Mouse (Mus musculus): ENCODE results near the gene Eefsec. TPM values are rescaled to one million over a fixed set of nuclear protein-coding genes. Genes with fewer than 3 reads are reported as not detected.

Eefsec gene
- polyA plus RNA-seq, 1 experiment from 2014 or later = 48.2 TPM

DNA sequence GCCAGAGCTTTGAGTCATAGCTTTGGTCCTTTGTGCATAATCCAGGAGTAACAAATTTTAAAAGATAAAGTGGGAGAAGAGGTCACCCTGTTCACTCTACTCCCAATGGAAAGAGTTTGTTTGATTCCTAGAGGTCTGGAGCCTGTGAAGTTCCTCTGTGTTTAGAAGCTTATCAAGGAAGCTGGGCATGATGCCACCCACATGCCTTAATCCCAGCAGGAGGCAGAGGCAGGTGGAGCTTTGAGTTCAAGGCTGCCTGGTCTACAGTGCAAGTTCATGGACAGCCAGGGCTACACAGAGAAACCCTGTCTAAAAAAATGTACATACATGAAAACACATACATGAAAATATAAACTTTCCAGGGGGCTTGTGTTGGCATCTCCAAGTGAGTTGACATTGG is 37.6 kb upstream of the Eefsec start:
- Histone ChIP-seq H3K27me3 (ENCODE audit: insufficient read depth, low read length) (no peaks in the 10 kb centered on the region), H3K4me1 (ENCODE audit: insufficient read depth) (no peaks in the 10 kb centered on the region), H3K9me3 (ENCODE audit: low read depth, low read length) (no peaks in the 10 kb centered on the region), H3K27ac (ENCODE audit: low read depth) (no peak overlapping the region), H3K36me3 (ENCODE audit: insufficient read depth) (peaks cover 94% of the 10 kb centered on the region), H3K4me2 (no peak overlapping the region), H3K9ac (no peak overlapping the region), H3K4me3 (ENCODE audit: low read depth, low read length) (no peak overlapping the region)
- DNase-seq (no peak), ATAC-seq (ENCODE audit: insufficient read depth) (no peak)
- TF ChIP-seq CTCF (IDR thresholded peaks at IDR 0.05; ENCODE audit: low read depth) = no peak

GRCm38 (mm10) chr6:88483111-88483510 is 36.8 kb upstream of the Eefsec start:
- DNase-seq (peak; percentile 31), ATAC-seq (ENCODE audit: insufficient read depth) (no peak)
- no peak for TF ChIP-seq CTCF (IDR thresholded peaks at IDR 0.05; ENCODE audit: low read depth)
- H3K4me3 ChIP-seq (ENCODE audit: low read depth, low read length) = no peak overlapping the region
- no peaks in the 10 kb centered on the region for H3K4me1 ChIP-seq (ENCODE audit: insufficient read depth)
- 73% methylated on average over 7 of the region's 7 CpGs for WGBS
- H3K9me3 ChIP-seq (ENCODE audit: low read depth, low read length) = no peaks in the 10 kb centered on the region
- H3K27ac ChIP-seq (ENCODE audit: low read depth) = no peak overlapping the region
- H3K4me2 ChIP-seq = no peak overlapping the region
- H3K9ac ChIP-seq = no peak overlapping the region
- H3K27me3 ChIP-seq (ENCODE audit: insufficient read depth, low read length) = no peaks in the 10 kb centered on the region
- H3K36me3 ChIP-seq (ENCODE audit: insufficient read depth) = peaks cover 96% of the 10 kb centered on the region

DNA sequence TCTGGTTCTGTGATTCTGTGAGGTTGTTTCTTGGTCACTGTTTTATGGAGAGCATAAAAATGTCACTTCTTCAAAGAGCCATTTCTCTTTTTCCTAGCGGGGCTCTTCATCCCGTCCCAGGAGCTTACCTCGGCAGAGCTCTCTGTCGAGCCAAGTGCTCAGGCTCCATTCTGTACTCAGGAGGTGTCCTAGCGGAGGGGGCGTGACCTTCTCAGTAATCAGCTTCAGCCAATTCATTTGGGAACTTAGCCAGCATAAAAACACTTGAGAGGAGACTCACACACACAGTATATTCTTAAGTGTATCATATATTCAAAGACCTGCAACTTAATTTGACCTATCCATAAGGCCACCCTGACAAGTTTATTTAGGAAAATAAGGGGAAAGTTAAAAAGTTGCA is 34.1 kb upstream of the Eefsec start:
- no peak overlapping the region for H3K4me2 ChIP-seq
- H3K9ac ChIP-seq = no peak overlapping the region
- DNase-seq = no peak
- no peak overlapping the region for H3K27ac ChIP-seq (ENCODE audit: low read depth)
- no peaks in the 10 kb centered on the region for H3K27me3 ChIP-seq (ENCODE audit: insufficient read depth, low read length)
- no peak for TF ChIP-seq CTCF (IDR thresholded peaks at IDR 0.05; ENCODE audit: low read depth)
- no peak for ATAC-seq (ENCODE audit: insufficient read depth)
- no peaks in the 10 kb centered on the region for H3K9me3 ChIP-seq (ENCODE audit: low read depth, low read length)
- H3K36me3 ChIP-seq (ENCODE audit: insufficient read depth) = peaks cover 95% of the 10 kb centered on the region
- no peak overlapping the region for H3K4me3 ChIP-seq (ENCODE audit: low read depth, low read length)
- no peaks in the 10 kb centered on the region for H3K4me1 ChIP-seq (ENCODE audit: insufficient read depth)
- WGBS = 60% methylated on average over 6 of the region's 6 CpGs

DNA sequence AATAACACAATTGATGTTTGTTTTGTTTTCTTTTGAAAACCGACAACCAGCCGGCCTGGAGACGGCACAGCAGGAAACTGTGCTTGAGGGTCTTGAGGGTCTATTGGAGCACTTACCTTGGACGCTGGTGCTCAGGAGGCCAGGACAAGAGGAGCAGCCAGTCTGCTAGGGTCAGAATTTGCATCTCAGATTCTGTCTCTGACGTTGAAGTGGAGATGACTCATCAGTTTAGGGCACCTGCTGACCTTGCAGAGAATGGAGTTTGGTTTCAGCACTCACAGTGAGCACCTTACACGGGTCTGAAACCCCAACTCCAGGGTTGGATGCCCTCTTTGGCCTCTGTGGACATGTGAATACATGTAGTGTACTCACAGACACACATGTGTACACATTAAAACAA is 23.5 kb upstream of the Eefsec start:
- DNase-seq (no peak), ATAC-seq (ENCODE audit: insufficient read depth) (no peak)
- no peak overlapping the region for H3K4me2 ChIP-seq
- no peak for TF ChIP-seq CTCF (IDR thresholded peaks at IDR 0.05; ENCODE audit: low read depth)
- H3K36me3 ChIP-seq (ENCODE audit: insufficient read depth) = peaks cover 61% of the 10 kb centered on the region
- H3K27ac ChIP-seq (ENCODE audit: low read depth) = no peak overlapping the region
- no peaks in the 10 kb centered on the region for H3K4me1 ChIP-seq (ENCODE audit: insufficient read depth)
- H3K9me3 ChIP-seq (ENCODE audit: low read depth, low read length) = no peaks in the 10 kb centered on the region
- no peak overlapping the region for H3K9ac ChIP-seq
- no peaks in the 10 kb centered on the region for H3K27me3 ChIP-seq (ENCODE audit: insufficient read depth, low read length)
- WGBS = 61% methylated on average over 6 of the region's 6 CpGs
- no peak overlapping the region for H3K4me3 ChIP-seq (ENCODE audit: low read depth, low read length)

GRCm38 (mm10) chr6:88465181-88465920 is 19.0 kb upstream of the Eefsec start, which contains the start of gene Ruvbl1:
Gene Ruvbl1, plus strand, starts transcription at chr6:88465409.
- no peaks in the 10 kb centered on the region for H3K9me3 ChIP-seq (ENCODE audit: low read depth, low read length)
- H3K4me2 ChIP-seq = peak within 1 kb of the TSS; percentile 75
- peak within 1 kb of the TSS; percentile 72 for H3K9ac ChIP-seq
- under 1% methylated on average over 37 of the region's 42 CpGs for WGBS
- peak; percentile 99 for ATAC-seq (ENCODE audit: insufficient read depth)
- TF ChIP-seq CTCF (IDR thresholded peaks at IDR 0.05; ENCODE audit: low read depth) = no peak
- peak; percentile 99 for DNase-seq
- no peaks in the 10 kb centered on the region for H3K4me1 ChIP-seq (ENCODE audit: insufficient read depth)
- no peaks in the 10 kb centered on the region for H3K27me3 ChIP-seq (ENCODE audit: insufficient read depth, low read length)
- no peak within 1 kb of the TSS for H3K27ac ChIP-seq (ENCODE audit: low read depth)
- H3K36me3 ChIP-seq (ENCODE audit: insufficient read depth) = peaks cover 20% of the 10 kb centered on the region
- H3K4me3 ChIP-seq (ENCODE audit: low read depth, low read length) = peak within 1 kb of the TSS; percentile 80

DNA sequence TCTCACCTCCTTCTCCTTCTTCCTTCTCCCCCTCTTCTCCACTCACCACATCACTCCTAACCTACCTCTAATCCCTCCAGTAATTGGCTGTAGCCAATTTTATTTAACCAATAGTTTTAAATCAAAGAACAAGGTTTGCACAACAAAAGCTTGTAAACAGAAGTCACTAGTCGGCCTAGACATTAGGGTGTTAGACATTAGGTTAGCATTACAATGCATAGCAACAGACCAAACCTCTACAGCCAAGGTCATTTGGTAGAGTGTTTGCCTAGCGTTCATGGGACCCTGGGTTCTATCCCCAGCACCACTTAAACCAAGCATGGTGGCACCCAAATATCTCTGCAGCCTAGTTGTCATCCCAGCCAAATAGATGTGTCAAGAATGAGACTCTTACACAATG is 8.2 kb upstream of the Eefsec start:
- no peak overlapping the region for H3K4me3 ChIP-seq (ENCODE audit: low read depth, low read length)

GRCm38 (mm10) chr6:88447454-88447853 is 1.1 kb upstream of the Eefsec start:
- H3K4me3 ChIP-seq (ENCODE audit: low read depth, low read length) = no peak overlapping the region
- ATAC-seq (ENCODE audit: insufficient read depth) = no peak
- no peaks in the 10 kb centered on the region for H3K36me3 ChIP-seq (ENCODE audit: insufficient read depth)
- no peaks in the 10 kb centered on the region for H3K27me3 ChIP-seq (ENCODE audit: insufficient read depth, low read length)
- 31% methylated on average over 4 of the region's 4 CpGs for WGBS
- DNase-seq = no peak
- no peak overlapping the region for H3K4me2 ChIP-seq
- TF ChIP-seq CTCF (IDR thresholded peaks at IDR 0.05; ENCODE audit: low read depth) = no peak
- H3K9me3 ChIP-seq (ENCODE audit: low read depth, low read length) = no peaks in the 10 kb centered on the region
- H3K9ac ChIP-seq = no peak overlapping the region
- peaks cover 3% of the 10 kb centered on the region; the same call in 1 of the 2 replicates for H3K4me1 ChIP-seq (ENCODE audit: insufficient read depth)
- H3K27ac ChIP-seq (ENCODE audit: low read depth) = no peak overlapping the region

More for the DNA sequence above, 8.2 kb upstream of the Eefsec start:
- H3K27me3 ChIP-seq (ENCODE audit: insufficient read depth, low read length) = no peaks in the 10 kb centered on the region
- H3K4me1 ChIP-seq (ENCODE audit: insufficient read depth) = no peaks in the 10 kb centered on the region
- H3K9ac ChIP-seq = no peak overlapping the region
- H3K4me2 ChIP-seq = no peak overlapping the region
- ATAC-seq (ENCODE audit: insufficient read depth) (no peak), DNase-seq (no peak)
- 62% methylated on average over 2 of the region's 2 CpGs for WGBS
- no peaks in the 10 kb centered on the region for H3K9me3 ChIP-seq (ENCODE audit: low read depth, low read length)
- H3K36me3 ChIP-seq (ENCODE audit: insufficient read depth) = no peaks in the 10 kb centered on the region
- no peak for TF ChIP-seq CTCF (IDR thresholded peaks at IDR 0.05; ENCODE audit: low read depth)
- no peak overlapping the region for H3K27ac ChIP-seq (ENCODE audit: low read depth)
